Mouse (Mus musculus): ENCODE measurements around the gene Prkaa1.

Prkaa1 gene

GRCm38 (mm10) chr15:5143361-5144020, at the start of gene Prkaa1:
Prkaa1 (plus strand) TSS chr15:5143861.
- peak; percentile 27 for DNase-seq (ENCODE audit: low spot score)

DNA sequence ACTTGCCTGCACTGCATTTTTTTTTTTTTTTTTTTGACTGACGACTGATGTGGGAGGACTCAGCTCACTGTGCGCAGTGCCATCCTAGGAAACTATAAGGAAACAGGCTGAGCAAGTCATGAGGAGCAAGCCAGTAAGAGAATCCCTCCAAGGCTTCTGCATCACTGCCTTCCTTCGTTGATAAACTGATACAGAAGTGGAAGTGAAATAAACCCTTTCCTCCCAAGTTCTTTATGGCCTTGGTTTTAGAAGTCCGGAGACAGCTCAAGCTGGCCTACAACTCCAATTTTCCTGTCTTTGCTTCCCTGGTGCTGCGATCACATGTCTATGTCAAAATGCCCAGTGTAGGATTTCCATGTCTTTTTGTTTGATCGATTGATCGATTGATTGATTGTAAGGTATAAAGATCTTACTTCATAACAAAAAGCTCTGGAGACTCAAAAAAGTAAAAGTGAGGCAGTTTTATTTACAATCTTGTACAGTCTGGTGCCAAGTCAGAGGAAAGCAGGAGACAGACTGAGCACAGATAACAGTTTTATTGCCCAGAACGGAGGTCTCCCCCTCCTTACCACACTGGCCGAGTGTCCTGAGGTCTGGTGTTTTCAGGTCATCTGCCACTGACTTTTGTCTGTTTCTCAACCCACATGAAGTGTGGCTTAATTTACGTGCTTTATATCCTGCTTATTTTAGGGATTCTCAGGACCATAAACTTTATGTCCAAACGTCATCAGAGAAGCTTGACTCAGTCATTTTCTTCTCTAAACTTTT, 47.9 kb upstream of the Prkaa1 start:
- no peak for DNase-seq (ENCODE audit: low spot score)

DNA sequence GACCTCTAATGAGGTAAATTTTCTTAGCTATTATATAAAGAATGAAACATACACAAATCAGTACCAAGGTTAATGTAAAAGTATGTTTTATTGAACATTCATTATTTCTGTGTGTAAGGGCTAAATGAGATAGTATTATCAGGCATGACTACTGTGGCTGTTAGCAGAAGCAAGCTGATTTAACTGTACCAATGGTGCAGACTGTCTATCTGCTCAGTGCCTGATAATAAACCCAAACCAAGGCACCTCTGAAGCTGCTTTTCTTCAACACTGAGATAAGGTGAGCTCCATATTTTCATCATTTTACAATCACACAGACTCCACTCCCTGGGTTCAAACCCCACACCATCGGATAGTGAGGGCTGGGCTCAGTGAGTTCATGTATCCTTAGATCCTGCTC, 46.3 kb upstream of the Prkaa1 start:
- DNase-seq (ENCODE audit: low spot score), result no peak

GRCm38 (mm10) chr15:5102312-5102711, 41.3 kb upstream of the Prkaa1 start:
- no peak for DNase-seq (ENCODE audit: low spot score)

- DNase-seq (ENCODE audit: low spot score), result no peak
Observed at GRCm38 (mm10) chr15:5105891-5106290, 37.8 kb upstream of the Prkaa1 start.

DNA sequence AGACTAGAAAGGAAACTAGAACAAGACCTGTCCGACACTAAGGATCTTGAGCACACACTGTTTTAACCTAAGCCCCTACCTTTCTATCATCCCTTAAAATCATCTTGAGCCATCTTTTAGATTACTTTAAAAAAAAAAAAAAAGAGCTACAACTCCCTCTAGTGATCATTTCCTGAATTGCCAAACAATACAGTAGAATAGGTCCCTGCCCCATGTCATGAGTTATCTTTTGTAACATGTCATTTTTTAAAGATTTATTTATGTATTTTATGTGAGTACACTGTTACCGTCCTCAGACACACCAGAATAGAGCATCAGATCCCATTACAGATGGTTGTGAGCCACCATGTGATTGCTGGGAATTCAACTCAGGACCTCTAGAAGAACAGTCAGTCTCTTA, 37.4 kb upstream of the Prkaa1 start:
- DNase-seq (ENCODE audit: low spot score), result no peak

DNA sequence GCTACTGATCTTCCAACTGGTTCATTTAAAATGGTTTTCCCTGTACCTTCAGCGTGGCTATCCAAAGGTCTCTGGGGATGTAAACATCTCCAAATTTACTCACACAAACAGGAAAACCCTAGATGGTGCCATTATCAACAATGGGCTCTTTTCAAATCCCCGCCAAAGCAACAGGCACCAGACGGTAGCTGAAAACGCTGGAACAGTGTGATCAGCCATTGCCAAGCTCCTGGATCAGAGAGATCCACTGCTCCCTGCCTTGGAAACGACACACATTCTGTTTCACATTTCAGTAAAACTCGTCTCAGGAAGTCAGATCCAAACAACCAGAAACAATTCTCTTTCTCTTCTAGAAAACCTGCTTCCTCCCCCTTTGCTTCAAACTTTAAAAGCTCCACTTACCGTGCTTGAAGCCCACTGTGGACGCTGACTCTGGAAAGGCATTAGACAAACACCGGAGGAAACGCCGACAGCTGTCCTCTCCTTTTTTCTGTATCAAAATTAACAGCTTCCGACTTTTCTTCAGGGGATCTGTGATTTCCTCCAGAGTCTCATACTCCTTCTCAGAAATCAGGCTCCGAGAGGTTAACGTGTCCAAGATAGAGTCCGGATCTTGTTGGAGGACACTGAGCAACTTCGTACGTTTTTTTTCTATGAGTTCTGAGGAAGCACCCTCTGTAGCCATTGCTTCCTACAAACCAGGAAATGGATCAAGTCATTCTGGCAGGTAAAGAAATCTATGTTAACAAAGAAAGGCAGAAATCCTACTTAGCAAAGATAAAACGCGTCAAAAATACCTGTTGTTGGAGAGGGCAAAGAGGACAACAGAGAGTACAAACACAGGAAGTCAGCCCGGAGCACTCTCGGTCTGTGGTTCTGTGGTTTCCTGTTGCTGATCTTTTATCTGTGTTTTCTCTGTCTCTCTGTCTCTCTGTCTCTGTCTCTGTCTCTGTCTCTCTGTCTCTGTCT, 35.7 kb upstream of the Prkaa1 start, which contains the start of gene Card6:
Gene Card6 (minus strand): TSS at position 854 of the 969 bp plus-strand sequence.
- no peak for DNase-seq (ENCODE audit: low spot score)

DNA sequence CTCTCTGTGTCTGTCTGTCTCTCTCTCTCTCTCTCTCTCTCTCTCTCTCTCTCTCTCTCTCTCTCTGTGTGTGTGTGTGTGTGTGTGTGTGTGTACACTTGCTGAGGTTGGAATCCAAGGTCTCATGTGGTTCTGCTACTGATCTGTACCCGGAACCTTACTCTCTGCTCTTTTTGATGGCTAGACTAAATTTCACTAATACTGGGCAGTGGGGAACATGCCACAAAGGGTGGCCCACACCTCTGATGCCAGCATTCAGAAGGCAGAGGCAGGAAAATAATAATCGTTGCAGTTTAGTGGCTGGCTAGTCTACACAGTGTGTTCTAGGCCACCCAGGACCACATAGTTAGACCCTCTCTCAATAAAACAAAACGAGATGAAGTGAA, 35.0 kb upstream of the Prkaa1 start:
- no peak for DNase-seq (ENCODE audit: low spot score)

DNA sequence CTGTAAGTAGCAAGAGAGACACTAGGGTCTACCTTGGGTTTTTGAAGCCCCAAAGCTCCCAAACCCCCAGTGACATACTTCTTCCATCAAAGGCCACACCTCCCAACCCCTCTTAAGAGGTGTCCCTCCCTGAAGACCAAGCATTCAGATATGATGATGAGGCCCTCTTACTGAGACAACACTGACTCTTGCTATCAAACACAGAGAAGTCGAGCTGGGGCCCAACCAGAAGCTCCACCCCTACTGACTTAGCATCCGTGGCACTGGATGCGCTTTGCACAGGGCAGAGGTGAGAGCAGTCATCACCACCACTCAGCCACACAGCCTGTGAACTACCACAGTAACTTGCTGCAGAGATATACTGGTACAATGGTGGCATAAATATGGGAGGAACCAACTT, 31.0 kb upstream of the Prkaa1 start:
- DNase-seq (ENCODE audit: low spot score), result no peak

DNA sequence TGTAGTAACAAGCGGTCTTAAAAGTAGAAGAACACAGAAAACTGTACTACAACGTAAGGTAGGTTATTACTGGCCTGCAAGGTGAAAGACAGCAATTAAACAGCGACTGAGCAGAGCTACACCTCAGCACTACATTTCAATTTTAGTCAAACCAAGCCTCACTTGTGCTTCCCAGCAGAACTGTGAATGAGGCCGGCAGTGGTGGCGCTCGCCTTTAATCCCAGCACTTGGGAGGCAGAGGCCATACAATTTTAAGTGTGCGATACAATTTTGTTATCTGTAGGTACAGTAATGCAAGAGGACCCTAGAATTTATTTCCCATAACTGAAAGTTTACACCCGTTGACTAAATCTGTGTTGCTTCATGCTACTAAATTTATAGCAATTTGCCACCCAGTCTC, 28.5 kb upstream of the Prkaa1 start:
- no peak for DNase-seq (ENCODE audit: low spot score)

DNA sequence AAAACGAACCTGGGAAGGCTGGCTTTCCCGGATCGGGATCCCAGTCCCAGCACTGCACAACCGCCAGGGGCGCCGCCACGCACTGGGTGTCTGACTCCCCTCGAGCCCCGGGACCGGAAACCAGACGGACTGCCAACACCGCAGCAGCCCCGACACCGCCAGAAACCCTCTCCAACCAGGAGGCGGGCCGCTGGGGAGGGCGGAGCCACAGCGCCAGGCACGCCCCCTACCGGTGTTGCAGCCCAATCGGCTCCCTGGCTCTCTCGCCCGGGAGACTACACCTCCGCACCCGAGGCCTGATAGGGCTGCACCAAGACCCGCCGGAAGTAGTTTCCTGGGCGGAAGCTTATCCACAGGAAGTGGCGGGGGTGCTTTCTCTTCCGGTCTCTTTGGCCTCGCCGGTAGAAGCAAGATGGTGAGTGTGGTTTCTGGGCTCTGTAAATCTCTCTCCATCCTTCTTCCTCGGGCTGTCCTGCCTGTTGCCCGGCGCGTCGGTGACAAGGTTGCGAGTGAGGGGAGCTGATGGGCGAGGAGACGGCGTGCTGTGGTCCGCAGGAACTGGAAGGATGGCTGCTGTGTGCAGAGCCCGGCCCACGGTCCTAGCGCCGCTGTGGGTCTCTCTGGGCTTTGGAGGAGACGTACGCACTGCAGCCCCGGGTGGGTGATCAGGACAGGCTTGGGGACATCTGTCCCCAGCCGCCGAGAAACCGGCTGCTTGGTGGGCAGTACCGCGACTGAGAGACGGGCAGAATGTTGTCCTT, 27.2 kb upstream of the Prkaa1 start, which contains the start of gene Rpl37:
Gene Rpl37 (plus strand): TSS at position 376 of the 761 bp plus-strand sequence.
- DNase-seq (ENCODE audit: low spot score), result peak; percentile 98

- no peak for DNase-seq (ENCODE audit: low spot score)
Observed at GRCm38 (mm10) chr15:5117031-5117601, 26.5 kb upstream of the Prkaa1 start.

- no peak for DNase-seq (ENCODE audit: low spot score)
Observed at GRCm38 (mm10) chr15:5118626-5119025, 25.0 kb upstream of the Prkaa1 start.

DNA sequence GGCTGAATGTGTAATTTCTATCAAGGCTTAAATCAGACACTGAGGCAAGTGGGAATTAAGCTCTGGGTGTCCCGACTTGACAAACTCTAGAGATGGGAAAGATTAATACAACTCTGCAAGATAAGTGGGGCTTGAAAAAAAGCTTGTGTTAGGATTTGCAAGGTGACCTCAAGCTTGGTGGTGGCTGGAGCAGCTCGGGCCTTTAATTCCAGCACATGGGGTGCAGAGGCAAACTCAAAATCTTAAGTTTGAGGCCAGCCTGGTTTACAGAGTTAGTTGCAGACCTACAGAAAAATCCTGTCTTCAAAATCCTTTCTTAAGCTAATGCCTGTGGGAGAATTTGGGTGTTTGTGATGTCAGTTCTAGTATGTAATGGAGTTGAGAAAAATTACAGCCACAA, 24.5 kb upstream of the Prkaa1 start:
- DNase-seq (ENCODE audit: low spot score), result no peak

DNA sequence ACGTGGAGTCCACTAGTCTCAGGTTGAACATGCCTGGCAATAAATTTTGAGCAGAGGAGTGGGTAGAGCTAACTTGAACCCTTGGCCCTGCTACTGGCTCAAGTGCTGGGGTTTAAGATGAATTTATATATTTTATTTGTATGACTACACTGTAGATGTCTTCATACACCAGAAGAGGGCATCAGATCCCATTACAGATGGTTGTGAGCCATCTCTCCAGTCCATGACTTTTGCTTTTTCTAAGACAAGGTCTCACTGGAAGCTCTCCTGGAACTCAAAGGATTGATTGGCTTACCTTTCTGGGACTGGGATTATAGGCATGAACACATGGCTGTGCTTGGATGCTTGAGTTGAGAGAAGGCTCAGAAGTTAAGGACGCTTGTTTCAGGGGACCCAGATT, 24.0 kb upstream of the Prkaa1 start:
- no peak for DNase-seq (ENCODE audit: low spot score)

DNA sequence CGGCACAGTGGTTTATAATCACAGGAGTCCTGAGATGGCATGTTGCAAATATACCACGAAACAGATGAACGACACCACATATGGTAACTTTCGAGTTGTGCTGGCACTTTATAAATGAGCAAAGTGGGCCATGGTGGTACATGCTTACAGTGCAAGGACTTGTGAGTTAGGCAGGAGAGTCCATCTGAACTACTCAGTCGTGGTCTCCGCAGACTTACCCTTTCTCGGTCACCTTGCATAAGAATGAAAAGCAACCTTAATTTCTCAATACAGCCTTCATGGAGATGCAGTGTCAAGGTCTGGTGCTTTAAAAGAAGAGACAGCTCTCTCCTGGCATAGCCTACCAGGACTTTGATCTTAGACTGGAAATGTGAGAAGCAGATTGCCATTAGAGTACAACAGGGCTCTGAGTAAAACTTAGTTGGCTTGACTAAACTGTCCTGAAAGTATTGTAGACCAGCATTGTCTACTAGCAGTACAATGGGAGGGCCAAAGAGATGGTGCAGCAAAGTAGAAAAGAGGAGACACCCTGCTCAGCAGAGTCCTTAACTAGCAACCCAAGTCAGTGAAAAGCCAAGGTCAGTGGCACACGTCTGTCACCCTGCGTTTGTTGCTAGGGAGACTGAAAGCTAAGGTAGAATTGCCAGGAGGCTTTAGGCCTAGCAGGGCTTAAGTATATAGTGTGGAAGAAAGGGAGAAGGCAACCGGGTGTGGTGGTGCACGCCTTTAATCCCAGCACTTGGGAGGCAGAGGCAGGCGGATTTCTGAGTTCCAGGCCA, 21.9 kb upstream of the Prkaa1 start:
- DNase-seq (ENCODE audit: low spot score), result no peak

GRCm38 (mm10) chr15:5126456-5126855, 17.2 kb upstream of the Prkaa1 start:
- DNase-seq (ENCODE audit: low spot score), result no peak

DNA sequence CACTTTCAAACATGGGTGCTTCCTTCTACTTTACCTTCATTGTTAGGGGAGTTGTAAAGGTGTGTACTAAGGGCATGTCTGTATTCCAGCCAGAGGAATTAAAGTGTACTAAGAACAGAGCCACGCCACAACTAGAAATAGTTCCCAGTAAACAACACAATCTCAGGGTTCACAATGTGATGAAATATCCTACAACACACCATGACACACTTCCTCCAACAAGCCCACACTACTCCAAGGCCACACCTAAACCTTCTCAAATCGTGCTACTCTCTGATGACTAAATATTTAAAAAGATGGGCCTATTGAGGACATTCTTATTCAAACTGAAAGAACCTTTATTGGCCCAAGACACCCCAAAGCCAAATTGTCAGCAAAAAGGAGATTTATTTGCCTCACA, 16.2 kb upstream of the Prkaa1 start:
- DNase-seq (ENCODE audit: low spot score), result no peak

DNA sequence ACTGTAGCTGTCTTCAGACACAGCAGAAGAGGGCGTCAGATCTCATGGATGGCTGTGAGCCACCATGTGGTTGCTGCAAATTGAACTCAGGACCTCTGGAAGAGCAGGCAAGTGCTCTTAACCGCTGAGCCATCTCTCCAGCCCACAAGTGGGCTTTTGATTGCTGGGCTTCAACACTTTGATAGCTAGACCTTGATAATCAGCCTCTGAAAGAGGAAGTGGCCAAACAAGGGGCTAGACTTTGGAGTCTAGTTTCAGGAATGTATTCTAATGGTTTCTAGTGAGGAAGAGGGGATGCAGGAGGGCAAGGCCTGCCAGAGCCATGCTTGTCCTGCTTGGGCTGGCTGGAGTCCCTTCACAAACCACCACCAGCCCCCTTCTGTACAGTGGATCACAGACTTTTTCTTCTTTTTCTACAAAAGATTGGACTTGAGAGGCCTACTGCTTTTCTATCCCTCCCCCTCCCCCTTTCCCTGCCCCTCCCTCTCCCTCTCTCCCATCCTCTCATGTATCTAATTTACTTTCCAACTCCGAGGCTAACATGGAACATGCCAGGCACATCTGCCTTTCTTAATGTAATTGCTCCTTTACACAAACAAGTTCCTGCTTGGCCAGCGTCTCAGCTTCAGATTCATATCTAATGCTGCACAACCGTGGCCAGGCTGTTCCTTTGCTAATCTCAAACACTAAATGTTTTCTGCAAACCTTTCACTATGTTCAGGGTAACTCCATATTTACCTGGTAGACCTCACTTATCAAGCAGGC, 15.3 kb upstream of the Prkaa1 start:
- DNase-seq (ENCODE audit: low spot score), result no peak
